Mouse (Mus musculus) liver, embryonic 13.5 days (tissue): ENCODE data around the gene 3110040M04Rik. TPM values are rescaled to one million over a fixed set of nuclear protein-coding genes. Genes with fewer than 3 reads are reported as not detected.
"Not testable (repeated sequence)": the region's sequence is repeated elsewhere in the genome, so short reads cannot be mapped to it uniquely, and the experiment has no call there.

Source experiments
- ATAC-seq: fragments of 200-750 bp; cut with Nextera tagmentation; 2 replicates; pipeline ENCODE4 v1.8.0; 2017; ENCODE audit warnings: low read depth, mild to moderate bottlenecking, moderate number of reproducible peaks, moderate library complexity
- DNase-seq: peaks from one replicate; pipeline ENCODE4 v3.0.0; 2022
- H3K27ac ChIP-seq: fragments of 300-500 bp; sonication (generic); 2 replicates; pipeline ENCODE4 v1.5.1; 2015; ENCODE audit warnings: moderate library complexity, mild to moderate bottlenecking, inconsistent platforms
- H3K27me3 ChIP-seq: fragments of 300-500 bp; sonication (generic); 2 replicates; pipeline ENCODE4 v1.6.1; 2015; ENCODE audit warnings: mild to moderate bottlenecking, inconsistent platforms
- H3K36me3 ChIP-seq: fragments of 300-500 bp; sonication (generic); 2 replicates; pipeline ENCODE4 v1.6.1; 2015; ENCODE audit warnings: mild to moderate bottlenecking, inconsistent platforms
- H3K4me1 ChIP-seq: fragments of 300-500 bp; sonication (generic); replicated peaks from 2 replicates; pipeline ENCODE4 v1.6.1; 2015; ENCODE audit warnings: inconsistent platforms
- H3K4me2 ChIP-seq: fragments of 300-500 bp; sonication (generic); 2 replicates; pipeline ENCODE4 v1.6.1; 2015; ENCODE audit warnings: inconsistent platforms, mild to moderate bottlenecking, moderate library complexity
- H3K4me3 ChIP-seq: fragments of 300-500 bp; sonication (generic); replicated peaks from 2 replicates; pipeline ENCODE4 v1.5.1; 2015; ENCODE audit warnings: mild to moderate bottlenecking, inconsistent platforms
- H3K9ac ChIP-seq: fragments of 300-500 bp; sonication (generic); 2 replicates; pipeline ENCODE4 v1.6.1; 2015; ENCODE audit warnings: mild to moderate bottlenecking, inconsistent platforms
- H3K9me3 ChIP-seq: fragments of 300-500 bp; sonication (generic); replicated peaks from 2 replicates; pipeline ENCODE4 v1.6.1; 2016; ENCODE audit warnings: inconsistent platforms
- WGBS: fragments of 180-500 bp; shearing (Covaris S2); methylation state at CpG from one replicate; pipeline ENCODE4 v1.1.7; 2015; ENCODE audit not compliant: insufficient replicate concordance; 5-methylcytosine and 5-hydroxymethylcytosine counted together
- polyA plus RNA-seq: library from polyadenylated mRNA; unstranded; fragments of >200 nt; fragmentation: Nextera tagmentation; extraction: Ambion mirVana; gene quantifications from 2 replicates; pipeline ENCODE4 v1.2.1, GENCODE M21; 2015

The 3110040M04Rik gene
- polyA plus RNA-seq, 1 experiment from 2014 or later: 0.31 TPM

GRCm38 (mm10) chr1:151192739-151193138, 11.2 kb upstream of the 3110040M04Rik start:
- not testable (repeated sequence) for DNase-seq, H3K27me3 ChIP-seq, H3K36me3 ChIP-seq, ATAC-seq, H3K27ac ChIP-seq, H3K9me3 ChIP-seq, H3K9ac ChIP-seq, H3K4me2 ChIP-seq, H3K4me3 ChIP-seq
- H3K4me1 ChIP-seq: peaks cover 18% of the 10 kb centered on the region
- 87% methylated on average over 15 of the region's 15 CpGs for WGBS

GRCm38 (mm10) chr1:151195986-151196385, 7.9 kb upstream of the 3110040M04Rik start:
- not testable (repeated sequence) for H3K27me3 ChIP-seq, H3K4me2 ChIP-seq, H3K9ac ChIP-seq, ATAC-seq, H3K27ac ChIP-seq, H3K4me3 ChIP-seq, H3K36me3 ChIP-seq, DNase-seq, H3K9me3 ChIP-seq
- 74% methylated on average over 4 of the region's 4 CpGs for WGBS
- H3K4me1 ChIP-seq: peaks cover 23% of the 10 kb centered on the region

DNA sequence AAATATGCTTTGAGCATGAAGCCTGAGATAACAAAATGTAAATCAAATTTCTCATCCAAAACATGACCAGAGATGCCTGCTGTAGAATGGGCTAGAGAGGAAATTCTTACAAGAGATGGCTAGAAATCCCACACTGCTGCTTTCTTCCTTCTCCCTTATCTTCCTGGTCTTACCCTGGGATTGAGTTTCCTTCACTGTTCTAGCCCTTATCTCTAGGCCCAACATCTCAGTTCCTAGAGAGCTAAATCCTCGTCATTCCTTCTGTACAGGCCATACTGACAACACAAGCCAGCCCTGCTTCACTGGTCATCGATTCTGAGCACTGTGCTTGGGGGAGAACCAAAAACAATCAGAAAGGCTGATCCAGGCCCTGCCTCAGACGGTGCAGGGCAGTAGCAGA, 7.2 kb upstream of the 3110040M04Rik start:
- not testable (repeated sequence) for H3K9ac ChIP-seq, H3K27ac ChIP-seq, H3K27me3 ChIP-seq, H3K36me3 ChIP-seq, H3K9me3 ChIP-seq, H3K4me2 ChIP-seq, DNase-seq, H3K4me3 ChIP-seq, ATAC-seq
- WGBS: 55% methylated on average over 3 of the region's 3 CpGs
- H3K4me1 ChIP-seq: peaks cover 21% of the 10 kb centered on the region

- not testable (repeated sequence) for H3K27me3 ChIP-seq, H3K36me3 ChIP-seq, H3K9ac ChIP-seq, H3K27ac ChIP-seq, DNase-seq, H3K4me3 ChIP-seq, H3K4me2 ChIP-seq, H3K9me3 ChIP-seq
- WGBS: 7% methylated on average over 2 of the region's 4 CpGs
- ATAC-seq: peak; percentile 69
- H3K4me1 ChIP-seq: peaks cover 17% of the 10 kb centered on the region
Measured at GRCm38 (mm10) chr1:151198120-151198519, 5.8 kb upstream of the 3110040M04Rik start, which contains the start of gene Gm47995. Gm47995 (plus strand) TSS chr1:151198448.

DNA sequence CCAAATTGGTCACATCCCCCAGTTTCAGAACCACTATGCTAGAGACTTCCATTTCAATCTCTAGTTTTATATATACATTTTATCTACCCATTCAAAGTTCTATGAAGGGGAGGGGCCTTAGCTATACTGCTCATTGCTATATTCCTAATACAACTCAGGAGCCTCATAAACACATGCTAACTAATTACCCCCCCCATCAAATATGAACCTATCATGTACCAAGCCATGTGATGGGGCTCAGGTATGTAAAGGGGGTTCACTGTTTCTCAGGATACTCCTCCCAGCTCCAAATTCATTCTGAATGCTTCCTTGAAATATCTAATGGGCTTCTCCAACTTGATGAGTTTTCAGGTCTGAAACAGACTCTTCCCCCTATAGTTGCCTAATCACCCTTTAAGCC, 3.3 kb upstream of the 3110040M04Rik start:
- DNase-seq, ATAC-seq, H3K27me3 ChIP-seq, H3K9ac ChIP-seq, H3K9me3 ChIP-seq, H3K4me3 ChIP-seq, H3K27ac ChIP-seq, H3K4me2 ChIP-seq, H3K36me3 ChIP-seq: not testable (repeated sequence)
- H3K4me1 ChIP-seq: peaks cover 17% of the 10 kb centered on the region

DNA sequence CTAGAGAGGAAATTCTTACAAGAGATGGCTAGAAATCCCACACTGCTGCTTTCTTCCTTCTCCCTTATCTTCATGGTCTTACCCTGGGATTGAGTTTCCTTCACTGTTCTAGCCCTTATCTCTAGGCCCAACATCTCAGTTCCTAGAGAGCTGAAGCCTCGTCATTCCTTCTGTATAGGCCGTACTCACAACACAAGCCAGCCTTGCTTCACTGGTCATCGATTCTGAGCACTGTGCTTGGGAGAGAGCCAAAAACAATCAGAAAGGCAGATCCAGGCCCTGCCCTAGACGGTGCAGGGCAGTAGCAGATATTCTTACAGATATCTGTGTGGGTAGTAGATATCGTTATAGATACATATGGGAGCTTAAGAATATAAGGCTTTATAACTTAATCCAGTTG, 1.1 kb upstream of the 3110040M04Rik start:
- H3K9me3 ChIP-seq, DNase-seq, H3K4me3 ChIP-seq, H3K4me2 ChIP-seq, H3K27me3 ChIP-seq, H3K9ac ChIP-seq, H3K27ac ChIP-seq, H3K36me3 ChIP-seq, H3K4me1 ChIP-seq: not testable (repeated sequence)
- peak; percentile 70 for ATAC-seq
- WGBS: 41% methylated on average over 3 of the region's 5 CpGs

- WGBS: 50% methylated on average over 4 of the region's 5 CpGs
- H3K9ac ChIP-seq, H3K4me2 ChIP-seq, H3K4me3 ChIP-seq, H3K36me3 ChIP-seq, H3K27me3 ChIP-seq, H3K9me3 ChIP-seq, DNase-seq, H3K27ac ChIP-seq: not testable (repeated sequence)
- ATAC-seq: peak; percentile 65
- peaks cover 23% of the 10 kb centered on the region for H3K4me1 ChIP-seq
Measured at GRCm38 (mm10) chr1:151208493-151208892, 4.6 kb downstream of the 3110040M04Rik start.

DNA sequence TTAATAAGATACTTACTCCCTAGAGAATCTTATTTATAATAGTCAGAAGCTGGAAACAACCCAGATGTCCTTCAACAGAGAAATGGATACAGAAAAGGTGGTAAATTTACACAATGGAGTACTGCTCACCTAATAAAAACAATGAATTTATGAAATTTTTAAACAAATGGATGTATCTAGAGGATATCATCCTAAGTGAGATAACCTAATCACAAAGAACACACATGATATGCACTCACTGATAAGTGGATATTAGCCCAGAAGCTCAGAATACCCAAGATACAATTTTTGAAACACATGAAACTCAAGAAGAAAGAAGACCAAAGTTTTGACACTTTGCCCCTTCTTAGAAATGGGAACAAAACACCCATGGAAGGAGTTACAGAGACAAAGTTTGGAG, 5.0 kb downstream of the 3110040M04Rik start:
- H3K27ac ChIP-seq, H3K4me3 ChIP-seq, H3K9ac ChIP-seq, DNase-seq, H3K4me2 ChIP-seq, H3K36me3 ChIP-seq, H3K9me3 ChIP-seq, H3K27me3 ChIP-seq: not testable (repeated sequence)
- peaks cover 23% of the 10 kb centered on the region for H3K4me1 ChIP-seq
- ATAC-seq: peak; percentile 52; the same call in 1 of the 2 replicates

GRCm38 (mm10) chr1:151209824-151210355, 6.0 kb downstream of the 3110040M04Rik start, which contains the start of gene Gm47996:
Gm47996 (plus strand) TSS chr1:151210131.
- H3K36me3 ChIP-seq, H3K9me3 ChIP-seq, H3K27ac ChIP-seq, H3K27me3 ChIP-seq, H3K9ac ChIP-seq, ATAC-seq, H3K4me3 ChIP-seq, H3K4me2 ChIP-seq: not testable (repeated sequence)
- DNase-seq: peak; percentile 80
- 52% methylated on average over 4 of the region's 8 CpGs for WGBS
- H3K4me1 ChIP-seq: peaks cover 23% of the 10 kb centered on the region

DNA sequence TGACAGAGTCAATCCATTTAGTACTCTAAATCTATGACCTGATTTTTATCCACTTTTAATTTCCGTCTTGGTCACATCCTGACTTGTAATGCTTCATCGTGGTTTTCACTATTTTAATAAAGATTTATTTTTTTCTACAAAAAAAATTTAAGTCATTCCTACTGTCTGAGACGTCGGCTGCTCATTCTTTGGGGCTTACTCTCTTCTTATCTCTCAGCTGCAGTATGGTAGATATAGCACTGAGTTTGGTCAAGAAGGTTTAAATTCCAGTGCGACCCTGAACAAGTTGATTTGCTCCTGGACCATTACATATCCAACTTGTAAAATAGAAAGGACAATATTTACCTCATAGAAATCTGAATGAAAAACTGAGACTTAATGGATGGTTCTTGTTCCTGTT, 7.7 kb downstream of the 3110040M04Rik start:
- not testable (repeated sequence) for H3K36me3 ChIP-seq, H3K4me3 ChIP-seq, ATAC-seq, H3K27me3 ChIP-seq, H3K9me3 ChIP-seq, H3K9ac ChIP-seq, H3K4me2 ChIP-seq, DNase-seq, H3K27ac ChIP-seq
- peaks cover 32% of the 10 kb centered on the region for H3K4me1 ChIP-seq
- WGBS: 28% methylated on average over 5 of the region's 5 CpGs

DNA sequence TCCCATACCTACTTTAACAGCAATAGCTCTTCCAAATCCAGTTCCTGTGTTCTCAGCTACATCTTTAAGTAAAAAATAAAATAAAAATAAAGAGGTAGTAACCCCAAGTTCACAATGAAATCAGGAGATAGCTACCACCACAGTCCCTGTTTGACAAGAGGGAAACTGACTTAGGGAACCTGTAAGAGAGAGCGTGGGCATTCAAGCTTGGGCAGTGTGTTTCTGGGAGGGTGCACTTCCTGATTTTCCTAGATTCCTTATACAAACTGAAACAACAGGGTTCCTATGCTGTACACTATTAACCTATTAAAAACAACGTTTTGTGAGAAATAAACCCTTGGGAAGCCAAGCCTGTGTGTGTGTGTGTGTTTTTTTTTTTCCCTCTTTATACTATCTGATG, 10.9 kb downstream of the 3110040M04Rik start:
- Histone ChIP-seq H3K36me3 (no peaks in the 10 kb centered on the region), H3K4me3 (no peak overlapping the region), H3K4me2 (no peak overlapping the region), H3K4me1 (peaks cover 39% of the 10 kb centered on the region), H3K9ac (no peak overlapping the region), H3K9me3 (no peaks in the 10 kb centered on the region), H3K27me3 (no peaks in the 10 kb centered on the region), H3K27ac (no peak overlapping the region)
- 37% methylated on average over 2 of the region's 2 CpGs for WGBS
- ATAC-seq: no peak
- DNase-seq: no peak

DNA sequence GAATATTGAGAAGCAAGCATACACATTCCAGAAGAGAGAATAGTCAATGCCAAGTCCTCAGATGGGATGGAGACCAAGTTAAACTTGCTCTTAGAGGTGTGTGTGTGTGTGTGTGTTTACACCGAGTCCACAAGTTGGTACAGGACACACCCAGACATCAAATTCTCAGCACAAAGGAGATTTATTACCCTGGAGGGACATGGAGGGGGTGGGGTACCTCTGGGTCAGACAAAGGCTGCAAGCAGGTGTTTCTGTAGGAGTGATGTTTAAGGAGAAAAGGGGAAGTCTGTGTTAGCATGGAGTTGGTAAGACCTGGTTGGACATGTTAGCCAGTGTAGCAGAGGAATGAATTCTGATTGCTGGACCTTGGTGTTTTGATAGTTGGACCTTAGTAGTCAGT, 12.1 kb downstream of the 3110040M04Rik start:
- Histone ChIP-seq H3K4me1 (peaks cover 36% of the 10 kb centered on the region), H3K27ac (0 out of 2 replicates have a peak overlapping the region, but pooled peaks have one; percentile 2), H3K27me3 (no peaks in the 10 kb centered on the region), H3K9me3 (no peaks in the 10 kb centered on the region), H3K9ac (no peak overlapping the region), H3K4me3 (no peak overlapping the region), H3K4me2 (no peak overlapping the region), H3K36me3 (no peaks in the 10 kb centered on the region)
- DNase-seq (no peak), ATAC-seq (no peak; the same call in 1 of the 2 replicates)
- WGBS: 45% methylated on average over 1 of the region's 1 CpGs
